Mouse (Mus musculus): ENCODE measurements around the gene Focad.
A peak's percentile ranks its signal among the peaks of the same experiment; 100 is the strongest.

Gene Focad

DNA sequence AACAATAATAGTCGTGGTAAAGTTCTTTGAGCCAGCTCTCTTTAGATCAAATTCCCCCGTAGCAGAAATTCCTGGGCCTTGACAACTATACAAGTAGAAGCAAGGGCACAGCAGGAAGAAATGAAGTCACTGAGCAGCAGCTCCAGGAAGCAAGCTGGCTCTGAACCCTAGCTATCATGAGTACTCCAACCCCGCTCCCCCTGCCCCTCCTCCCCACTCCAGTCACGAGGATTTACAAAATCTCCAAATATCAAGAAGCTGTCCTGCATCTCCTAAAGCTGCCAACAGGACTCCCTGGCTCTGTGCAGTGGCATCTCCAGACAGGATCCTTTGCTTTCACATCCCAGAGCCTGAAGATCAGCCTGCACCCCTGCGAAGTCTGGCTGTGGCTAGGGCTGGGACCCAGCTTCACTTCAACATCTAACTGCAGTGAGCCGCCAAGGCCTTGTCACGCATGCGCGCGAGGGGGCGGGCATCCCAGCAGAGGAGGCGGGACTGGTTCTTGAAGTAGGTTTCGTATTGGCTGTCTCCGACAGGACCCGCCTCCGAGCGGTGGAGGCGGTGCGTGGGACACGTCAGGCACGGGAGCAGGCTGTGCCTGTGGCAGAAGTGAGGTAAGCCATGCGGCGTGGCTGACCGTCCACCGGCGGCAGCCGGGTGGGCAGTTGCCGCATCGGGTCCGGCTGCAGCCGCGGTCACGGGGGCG lies at the start of gene Focad:
Gene Focad, plus strand, starts transcription at position 568 of the 706 bp plus-strand sequence.
- peak; percentile 97 to 98 for DNase-seq (ENCODE audit: low spot score in 2 of 2)

DNA sequence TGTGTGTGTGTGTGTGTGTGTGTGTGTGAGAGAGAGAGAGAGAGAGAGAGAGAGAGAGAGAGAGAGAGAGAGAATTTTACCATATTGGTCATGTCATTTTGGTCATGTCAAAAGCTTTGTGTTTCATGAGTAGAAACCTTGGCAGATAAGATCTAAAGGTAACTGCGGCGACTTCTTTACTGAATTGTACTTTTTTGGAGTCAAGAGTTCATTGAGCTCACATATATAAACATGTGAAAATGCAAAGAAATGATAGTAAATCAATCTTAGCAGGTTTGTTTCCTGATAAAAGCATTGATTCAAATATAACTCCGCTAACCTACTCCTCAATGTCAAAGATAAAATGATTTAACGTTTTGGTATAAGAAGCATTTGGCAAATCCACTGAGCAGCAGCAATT lies 49.3 kb upstream of the Focad start:
- DNase-seq (ENCODE audit: low spot score in 2 of 2): no peak

DNA sequence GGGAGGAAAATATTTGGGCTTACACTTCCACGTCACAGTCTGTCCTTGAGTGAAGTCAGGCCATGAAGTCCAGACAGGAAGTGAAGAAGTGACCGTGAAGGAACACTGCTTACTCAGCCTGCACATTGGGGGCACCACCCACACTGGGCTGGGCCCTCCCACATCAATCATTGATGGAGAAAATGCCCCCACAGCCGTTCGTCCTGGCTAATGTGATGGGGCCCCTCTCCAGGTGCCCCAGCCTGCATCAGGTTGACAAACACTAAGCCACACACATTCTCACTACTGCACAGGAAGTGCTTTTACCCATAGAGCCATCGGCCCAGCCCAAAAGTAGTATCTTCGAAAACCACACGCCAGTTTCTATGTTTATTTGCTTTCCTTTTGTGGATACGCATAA lies 48.1 kb upstream of the Focad start:
- peak; percentile 31 to 35 for DNase-seq (ENCODE audit: low spot score in 2 of 2)

DNA sequence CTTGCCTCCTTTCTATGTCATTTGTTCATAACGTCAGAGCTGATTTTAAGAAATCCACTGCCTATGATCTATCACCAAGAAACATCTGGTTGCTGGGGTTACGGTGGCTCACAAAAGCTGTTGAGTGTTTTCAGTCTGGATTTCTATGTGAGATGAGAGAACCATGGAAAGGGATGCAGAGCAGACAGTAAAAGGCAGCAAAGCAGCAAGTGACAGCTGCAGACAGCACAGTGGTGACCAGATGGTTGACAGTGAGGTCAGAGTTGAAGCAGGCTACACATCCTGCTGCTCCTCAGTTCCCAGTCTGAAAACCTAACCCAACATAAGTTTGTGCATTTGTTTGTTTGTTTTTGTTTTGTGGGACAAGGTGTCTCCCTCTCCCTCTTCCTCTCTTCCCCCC lies 19.0 kb upstream of the Focad start:
- no peak for DNase-seq (ENCODE audit: low spot score in 2 of 2)

DNA sequence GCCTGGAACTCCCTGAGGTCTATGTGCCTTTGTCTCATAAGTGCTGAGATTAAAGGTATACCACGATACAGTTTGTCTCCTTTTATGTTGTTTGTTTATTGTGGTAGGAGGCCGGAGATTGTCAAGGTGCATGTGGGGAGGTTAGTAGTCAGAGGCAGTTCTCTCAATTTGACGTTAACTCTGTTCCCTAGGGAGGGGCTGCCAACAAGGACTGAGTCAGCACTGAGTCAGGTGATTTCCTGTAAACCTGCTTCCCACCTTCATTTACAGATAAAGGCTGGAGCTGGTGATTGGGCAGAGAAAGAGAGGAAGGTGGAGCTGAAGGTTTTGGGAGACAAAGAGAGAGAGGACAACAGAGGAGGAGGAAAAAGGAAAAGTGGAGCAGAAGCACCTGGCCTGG lies 15.4 kb upstream of the Focad start:
- no peak for DNase-seq (ENCODE audit: low spot score in 2 of 2)

DNA sequence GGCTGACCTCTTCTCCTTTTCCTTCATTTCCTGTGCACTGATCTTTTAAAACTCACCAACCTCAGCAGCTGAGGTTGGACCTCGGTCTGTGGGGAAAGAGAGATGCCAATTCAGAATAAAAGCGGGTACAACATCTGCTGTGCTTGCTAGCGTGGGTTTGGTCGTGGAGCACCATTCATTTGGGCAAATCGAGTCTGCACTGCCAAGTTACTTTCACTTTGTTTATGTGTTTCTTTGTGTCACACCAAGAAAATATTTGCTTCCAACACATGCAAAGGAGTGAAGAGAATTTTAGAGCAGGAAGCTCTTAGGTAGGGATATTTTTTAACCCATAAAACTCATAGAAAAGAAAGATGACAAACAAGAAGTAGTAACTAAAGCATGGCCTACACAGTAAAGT lies 13.0 kb upstream of the Focad start:
- DNase-seq (ENCODE audit: low spot score in 2 of 2): no peak

DNA sequence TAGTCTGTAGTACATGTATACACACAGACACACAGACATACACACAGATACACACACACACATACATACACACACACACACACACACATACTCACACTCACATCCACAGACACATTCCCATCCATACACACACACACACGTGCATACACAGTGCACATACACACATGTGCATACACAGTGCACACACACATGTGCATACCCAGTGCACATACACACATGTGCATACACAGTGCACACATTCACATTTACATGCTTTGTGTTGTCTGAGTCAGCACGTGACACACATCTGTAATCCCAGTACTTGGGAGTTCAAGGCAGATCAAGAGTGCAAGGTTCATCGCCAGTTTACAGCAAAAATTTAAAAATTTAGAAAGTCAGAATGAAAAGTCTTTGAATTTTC lies 12.5 kb upstream of the Focad start:
- no peak for DNase-seq (ENCODE audit: low spot score in 2 of 2)

DNA sequence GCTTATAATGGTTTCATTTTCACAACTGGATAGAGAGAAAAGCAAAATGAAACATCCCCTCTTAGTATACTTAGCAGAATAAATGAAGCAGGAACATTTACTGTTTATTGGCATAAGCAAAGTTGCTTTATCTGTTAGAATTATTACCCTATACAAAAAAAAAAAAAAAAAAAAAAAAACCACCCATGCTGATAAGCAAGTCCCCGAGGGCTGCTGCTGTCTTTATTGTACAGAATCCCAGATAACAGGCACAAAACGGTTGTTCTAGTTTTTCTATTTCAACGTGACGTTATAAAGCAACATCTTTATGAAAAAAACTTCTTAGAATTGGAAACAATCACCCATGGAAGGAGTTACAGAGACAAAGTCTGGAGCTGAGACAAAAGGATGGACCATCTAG lies 12.0 kb upstream of the Focad start:
- no peak for DNase-seq (ENCODE audit: low spot score in 2 of 2)

DNA sequence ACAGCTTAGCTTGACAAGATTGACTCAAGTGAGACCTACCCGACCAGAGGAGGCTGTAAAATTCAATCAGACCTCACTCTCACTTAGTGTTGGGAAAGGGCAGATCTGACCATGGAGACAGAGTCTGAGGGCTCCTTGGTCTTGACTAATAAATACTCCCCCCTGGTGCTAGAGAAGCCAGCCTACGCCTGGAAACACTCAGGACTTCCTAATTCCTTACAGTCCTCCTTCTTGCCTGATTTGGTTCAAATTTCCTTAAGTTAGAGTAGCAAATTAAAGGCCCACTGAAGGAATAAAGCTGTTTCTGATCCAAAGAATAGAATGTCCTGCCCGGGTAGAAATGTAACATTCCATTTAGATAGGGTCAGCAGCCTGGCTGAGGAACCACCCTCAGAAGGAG lies 10.6 kb upstream of the Focad start:
- DNase-seq (ENCODE audit: low spot score in 2 of 2): no peak

DNA sequence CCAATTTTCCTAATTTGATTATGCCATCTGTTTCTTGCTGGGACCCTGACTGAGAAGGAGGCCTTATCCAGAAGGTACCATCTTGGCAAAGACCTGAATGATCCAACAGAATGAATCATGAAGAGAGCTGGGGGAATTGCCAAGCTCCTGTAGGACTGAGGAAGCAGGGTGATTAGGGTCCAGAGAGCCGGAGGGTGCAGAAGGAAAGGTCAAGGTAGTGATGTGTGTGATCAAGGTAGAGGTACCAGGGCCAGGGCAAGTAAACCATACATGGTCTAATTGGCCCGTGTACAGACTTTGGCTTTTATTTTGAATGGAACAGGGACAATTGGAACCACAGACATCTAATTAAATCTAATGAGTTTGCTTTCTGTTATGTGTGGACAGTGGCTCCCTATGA lies 4.1 kb upstream of the Focad start:
- DNase-seq (ENCODE audit: low spot score in 2 of 2): no peak

DNA sequence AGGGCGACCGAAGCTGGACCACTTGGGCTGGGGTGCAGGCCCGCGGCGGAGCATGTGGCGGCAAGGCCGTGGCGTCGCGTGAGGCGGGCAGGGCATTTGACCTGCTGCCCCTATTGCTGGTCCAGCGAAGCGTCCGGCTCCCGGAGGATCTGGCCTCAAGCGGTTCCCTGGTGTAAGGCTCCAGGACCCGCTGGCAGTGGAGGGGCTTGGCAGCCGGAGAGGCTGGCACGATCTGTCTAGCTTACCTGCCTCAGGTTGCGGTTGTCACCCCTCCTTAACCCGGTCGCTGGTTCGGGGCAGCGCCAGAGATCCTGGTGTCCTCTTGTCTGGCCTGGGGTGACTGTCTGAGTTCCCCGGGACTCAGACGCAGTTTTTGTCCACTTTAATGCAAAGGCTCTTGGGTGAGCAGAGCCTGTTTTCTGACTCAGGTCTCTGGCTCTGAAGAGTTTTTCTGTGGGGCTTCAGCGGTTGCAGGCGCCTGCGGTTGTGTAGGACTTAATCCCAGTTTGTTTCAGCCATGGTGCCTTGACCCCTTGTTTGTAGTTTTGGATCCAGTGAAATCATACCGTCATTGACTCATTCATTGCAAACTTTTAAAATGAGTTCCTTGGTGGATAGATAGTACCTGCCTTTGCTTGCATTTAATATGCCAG lies 465 bp downstream of the Focad start:
- no peak for DNase-seq (ENCODE audit: low spot score in 2 of 2)

DNA sequence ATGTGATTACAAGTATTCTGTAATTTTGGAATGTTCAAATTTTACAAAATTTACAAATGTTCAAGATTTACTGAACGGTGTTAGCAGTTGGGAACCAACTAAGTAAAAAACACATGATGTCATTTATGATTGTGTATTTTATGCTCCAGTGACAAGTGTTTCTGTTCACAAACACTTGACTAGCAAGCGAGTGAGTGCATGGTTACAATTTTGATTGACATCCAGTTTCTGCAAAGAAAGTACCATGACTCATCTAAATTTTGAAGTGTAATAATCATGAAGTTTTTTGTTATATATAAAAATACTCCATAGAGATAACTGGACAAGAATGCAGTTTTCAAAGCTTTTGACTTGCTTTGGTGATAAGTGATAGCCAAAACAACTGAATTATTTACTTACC lies 1.3 kb downstream of the Focad start:
- no peak for DNase-seq (ENCODE audit: low spot score in 2 of 2)

DNA sequence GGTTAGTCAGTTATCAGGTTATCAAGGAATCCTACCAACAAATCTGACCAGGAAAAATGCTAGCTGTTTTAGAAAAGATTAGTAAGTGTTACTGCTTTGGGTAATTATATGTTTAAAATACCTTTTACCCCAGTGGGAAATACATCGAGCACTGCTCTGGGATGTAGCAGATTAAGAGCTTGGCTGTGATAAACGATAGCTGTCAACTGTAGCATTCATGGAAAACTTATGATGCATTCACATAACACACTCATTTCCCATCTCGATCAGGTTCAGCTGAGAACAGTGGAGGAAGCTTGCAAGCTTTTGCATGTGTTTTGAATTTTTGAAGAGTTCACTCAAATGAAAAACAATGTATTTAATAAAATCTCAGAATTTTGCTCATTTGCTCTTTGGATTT lies 14.2 kb downstream of the Focad start:
- DNase-seq (ENCODE audit: low spot score in 2 of 2): no peak

DNA sequence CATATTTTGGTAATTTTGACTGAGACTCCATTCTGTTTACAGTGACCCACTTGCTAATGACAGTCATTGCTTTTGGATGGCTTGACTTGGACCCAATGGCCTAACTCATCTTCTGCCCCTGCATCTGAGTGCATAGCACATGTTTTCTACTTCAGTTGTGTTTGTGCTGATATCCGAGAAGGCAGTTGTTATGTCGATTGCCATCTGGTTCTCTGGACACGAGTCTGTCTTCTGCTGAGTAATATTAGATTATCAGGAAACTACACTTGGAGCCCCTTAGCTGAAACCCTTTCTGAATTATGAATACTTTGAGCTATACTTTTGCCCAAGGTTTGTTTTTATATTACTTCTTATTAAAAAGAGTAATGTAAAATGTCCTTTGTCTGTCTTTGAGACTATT lies 22.9 kb downstream of the Focad start:
- DNase-seq (ENCODE audit: low spot score in 2 of 2): no peak

DNA sequence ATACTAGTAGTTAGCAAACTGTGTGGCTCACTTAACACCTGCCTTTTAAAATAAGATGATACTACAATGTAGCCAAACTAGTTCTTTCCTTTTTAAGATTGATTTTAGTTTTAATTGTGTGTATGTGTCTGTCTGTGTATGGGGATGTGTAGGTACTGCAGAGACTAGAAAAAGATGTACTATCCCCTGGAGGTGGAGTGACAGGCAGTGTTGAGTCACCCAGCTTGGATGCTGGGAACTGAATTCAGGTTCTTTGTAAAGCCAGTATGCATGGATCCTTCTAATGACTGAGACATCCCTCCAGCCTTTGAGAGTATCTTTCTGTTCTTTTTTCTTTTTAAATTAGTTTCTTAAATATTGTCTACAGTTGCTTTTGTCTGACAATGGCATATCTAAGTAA lies 23.5 kb downstream of the Focad start:
- DNase-seq (ENCODE audit: low spot score in 2 of 2): no peak

DNA sequence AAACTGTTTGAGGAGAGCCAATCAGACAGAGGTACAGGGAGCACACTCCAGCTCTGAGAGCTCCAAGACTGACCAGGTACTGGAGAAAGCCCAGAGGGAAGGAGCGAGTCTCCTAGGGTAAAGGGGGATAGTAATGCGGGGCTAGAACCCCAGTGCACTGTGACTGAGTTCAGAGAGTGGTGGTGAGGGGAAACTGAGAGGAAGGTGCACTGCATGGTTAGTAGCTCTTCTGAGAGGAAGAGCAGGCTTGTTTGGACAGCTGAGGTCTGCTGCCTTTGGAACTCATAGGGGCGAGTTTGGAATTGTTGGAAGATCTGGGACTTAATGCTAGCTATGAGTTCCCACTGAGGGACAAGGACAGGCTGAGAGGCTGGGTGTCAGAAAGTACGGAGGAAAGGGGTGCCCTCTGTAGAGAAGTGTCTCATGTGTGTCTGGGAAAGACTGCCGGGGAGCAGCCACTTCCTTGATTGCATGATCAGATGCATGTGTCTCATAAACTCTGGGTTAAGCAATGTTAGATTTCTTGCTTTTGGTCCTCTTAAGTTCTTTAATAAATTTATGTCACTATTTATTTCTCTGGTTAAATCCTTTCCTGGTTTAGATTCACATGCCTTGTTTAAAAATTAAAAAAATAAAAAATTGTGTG lies 24.4 kb downstream of the Focad start:
- DNase-seq (ENCODE audit: low spot score in 2 of 2): peak in 1 of 2 experiments; percentile 35

DNA sequence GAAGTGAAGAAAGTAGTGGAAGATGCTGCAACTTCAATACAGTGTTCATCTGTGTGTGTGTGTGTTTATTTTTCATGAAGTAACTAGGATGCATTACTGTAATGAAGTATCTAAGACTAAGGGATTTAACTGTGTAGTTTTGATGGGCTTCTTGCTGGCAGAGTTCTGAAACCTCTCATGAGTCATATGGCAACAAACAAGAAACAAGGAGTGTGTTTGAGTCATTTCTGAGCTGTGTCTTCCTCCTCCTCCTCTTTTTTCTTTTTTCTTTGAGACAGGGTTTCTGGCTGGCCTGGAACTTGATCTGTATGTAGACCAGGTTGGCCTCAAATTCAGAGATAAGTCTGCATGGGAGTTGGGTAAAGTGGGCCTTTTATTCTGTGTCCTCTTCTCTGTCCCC lies 25.7 kb downstream of the Focad start:
- no peak for DNase-seq (ENCODE audit: low spot score in 2 of 2)

DNA sequence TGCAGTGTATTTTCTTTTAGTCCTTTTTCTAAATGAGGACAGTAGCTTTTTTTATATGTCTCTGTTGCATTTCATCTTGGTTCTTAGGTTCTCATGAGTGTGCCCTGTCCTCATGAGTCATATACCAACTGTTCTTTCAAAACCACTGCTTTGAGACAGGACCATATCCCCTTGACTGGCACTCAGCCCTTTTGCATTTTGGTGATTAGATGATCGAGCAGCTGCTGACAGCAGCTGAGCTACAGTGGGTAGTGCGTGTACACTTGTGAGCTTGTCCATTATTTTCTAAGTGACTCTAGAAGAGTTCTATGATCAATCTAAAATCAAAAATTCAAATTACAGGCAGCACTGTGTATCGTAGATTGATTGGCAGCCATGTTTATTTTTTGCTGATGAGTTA lies 28.0 kb downstream of the Focad start:
- no peak for DNase-seq (ENCODE audit: low spot score in 2 of 2)

DNA sequence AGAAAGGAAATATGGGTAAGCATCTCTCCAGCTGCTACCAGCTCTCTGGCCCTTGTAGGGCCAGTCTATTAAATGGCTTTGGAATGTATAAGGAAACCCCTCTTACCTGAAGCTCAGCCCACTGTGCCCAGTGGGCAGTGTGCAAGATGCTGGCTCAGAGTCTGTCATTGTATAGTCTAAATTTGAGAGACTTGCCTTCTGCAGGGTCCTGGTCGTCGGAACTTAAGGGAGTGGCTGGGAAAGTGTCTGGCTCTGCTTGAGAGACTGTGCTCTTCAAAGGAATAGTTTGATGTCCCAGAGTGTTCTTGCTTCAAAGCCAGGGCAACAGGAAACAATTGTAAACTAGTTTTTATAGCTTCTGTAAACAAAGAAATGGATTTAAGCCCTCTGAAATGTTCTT lies 41.5 kb downstream of the Focad start:
- DNase-seq (ENCODE audit: low spot score in 2 of 2): no peak

DNA sequence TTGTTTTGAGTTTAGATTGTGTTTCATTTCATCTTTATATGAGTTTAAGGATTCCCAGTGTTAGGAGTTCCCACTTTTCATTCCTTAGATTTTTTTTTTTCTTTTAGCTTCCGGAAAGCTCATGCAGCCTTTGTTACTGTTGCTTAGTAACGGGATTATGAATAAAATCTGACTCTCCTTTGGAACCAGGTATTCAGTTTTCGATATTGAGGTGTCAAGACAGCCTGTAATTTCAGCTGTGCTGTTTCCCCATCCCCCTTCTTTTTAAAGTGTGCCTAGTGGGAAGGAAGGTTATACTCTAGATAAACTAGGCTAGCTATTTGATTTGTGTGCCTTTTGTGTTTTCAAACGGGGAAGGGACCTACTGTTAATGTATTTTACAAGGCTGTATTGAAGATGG lies 42.1 kb downstream of the Focad start:
- DNase-seq (ENCODE audit: low spot score in 2 of 2): no peak

DNA sequence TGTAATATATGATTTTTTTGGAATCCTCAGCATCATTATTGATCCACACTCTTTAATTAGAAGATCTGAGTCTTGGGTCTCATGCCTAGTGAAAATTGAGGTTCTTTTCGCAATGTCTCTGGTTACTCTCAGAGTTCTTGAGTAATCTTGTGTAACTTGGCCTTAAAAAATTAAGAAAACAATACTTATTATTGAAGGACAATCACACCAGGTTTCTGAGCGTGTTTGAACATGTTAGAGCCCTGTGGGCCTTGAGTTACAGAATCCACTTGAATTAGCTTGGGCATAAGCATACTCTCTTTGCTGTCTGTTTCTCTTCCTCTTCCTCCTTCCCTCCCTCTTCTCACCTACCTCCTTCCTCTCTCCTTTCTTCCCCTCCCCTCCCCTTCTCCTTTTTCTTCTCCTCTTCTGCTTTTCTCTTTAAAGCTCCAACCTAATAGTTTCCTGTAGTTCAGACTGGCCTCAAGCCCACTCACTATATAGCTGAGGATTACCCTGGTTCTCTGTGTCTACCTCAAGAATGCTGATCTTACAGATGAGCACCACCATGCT lies 44.0 kb downstream of the Focad start:
- DNase-seq (ENCODE audit: low spot score in 2 of 2): no peak

DNA sequence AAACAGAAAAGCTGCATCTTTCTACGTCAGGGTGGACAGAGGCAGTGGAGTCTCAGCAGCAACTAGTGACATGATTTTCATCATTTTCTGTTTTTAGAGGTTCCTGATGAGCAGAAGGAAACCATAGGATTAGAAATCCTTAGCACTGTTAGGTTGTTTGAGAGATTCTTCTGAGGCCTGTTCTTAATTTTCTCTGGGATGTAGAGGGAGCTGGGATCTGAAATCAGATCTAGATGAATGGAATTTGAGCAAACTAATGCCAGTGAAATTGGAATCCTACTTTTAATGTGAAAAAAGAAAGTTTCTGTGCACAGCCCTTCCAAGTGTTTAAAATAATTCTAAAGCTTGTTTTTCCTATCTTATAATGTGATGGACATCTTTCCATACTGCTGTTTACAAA lies 55.0 kb downstream of the Focad start:
- no peak for DNase-seq (ENCODE audit: low spot score in 2 of 2)
